Mouse (Mus musculus) cortical plate, adult 2 months (tissue): Measurements from ENCODE around the gene Il11.

Source experiments
- CTCF ChIP-seq: fragments of 200-500 bp; IDR thresholded peaks from 2 replicates; pipeline ENCODE4 v1.5.1; 2011; ENCODE audit warnings: mild to moderate bottlenecking, control low read depth, low read length; ENCODE audit not compliant: insufficient read depth; ENCODE audit errors: extremely low read depth
- POLR2A ChIP-seq: fragments of 200-500 bp; IDR thresholded peaks from 2 replicates; pipeline ENCODE4 v1.6.1; 2011; ENCODE audit warnings: mild to moderate bottlenecking, low read length, control low read depth; ENCODE audit not compliant: insufficient read depth; ENCODE audit errors: extremely low read depth

GRCm38 (mm10) chr7:4822162-4822907 is 39.7 kb upstream of the Il11 start:
- TF ChIP-seq CTCF (no peak), POLR2A (no peak)
